Mouse (Mus musculus): ENCODE data around the gene AL607142.1.

Gene AL607142.1

GRCm38 (mm10) chr4:120064696-120065095 is at the start of gene AL607142.1:
Gene AL607142.1 (plus strand): TSS chr4:120064996.
- DNase-seq: no peak

- DNase-seq: peak; percentile 39
Observed at GRCm38 (mm10) chr4:120018426-120018825, 46.4 kb upstream of the AL607142.1 start.

- DNase-seq: no peak
Observed at GRCm38 (mm10) chr4:120022392-120022791, 42.4 kb upstream of the AL607142.1 start.

GRCm38 (mm10) chr4:120023221-120023840 is 41.5 kb upstream of the AL607142.1 start:
- DNase-seq: no peak

- peak; percentile 55 for DNase-seq
Observed at GRCm38 (mm10) chr4:120024071-120024470, 40.7 kb upstream of the AL607142.1 start.

- no peak for DNase-seq
Observed at GRCm38 (mm10) chr4:120027671-120028070, 37.1 kb upstream of the AL607142.1 start.

GRCm38 (mm10) chr4:120029937-120030336 is 34.9 kb upstream of the AL607142.1 start:
- DNase-seq: no peak

- peak; percentile 54 for DNase-seq
Observed at GRCm38 (mm10) chr4:120032320-120032983, 32.3 kb upstream of the AL607142.1 start.

GRCm38 (mm10) chr4:120032984-120033355 is 31.8 kb upstream of the AL607142.1 start:
- DNase-seq: peak; percentile 54

- no peak for DNase-seq
Observed at GRCm38 (mm10) chr4:120036294-120036693, 28.5 kb upstream of the AL607142.1 start.

GRCm38 (mm10) chr4:120037007-120037406 is 27.8 kb upstream of the AL607142.1 start:
- DNase-seq: no peak

GRCm38 (mm10) chr4:120041520-120041919 is 23.3 kb upstream of the AL607142.1 start:
- no peak for DNase-seq

- DNase-seq: no peak
Observed at GRCm38 (mm10) chr4:120042480-120042879, 22.3 kb upstream of the AL607142.1 start.

GRCm38 (mm10) chr4:120044612-120045011 is 20.2 kb upstream of the AL607142.1 start:
- DNase-seq: no peak

GRCm38 (mm10) chr4:120045131-120045537 is 19.7 kb upstream of the AL607142.1 start:
- DNase-seq: no peak

GRCm38 (mm10) chr4:120045871-120046270 is 18.9 kb upstream of the AL607142.1 start:
- no peak for DNase-seq

- DNase-seq: no peak
Observed at GRCm38 (mm10) chr4:120047060-120047459, 17.7 kb upstream of the AL607142.1 start.

GRCm38 (mm10) chr4:120048274-120048673 is 16.5 kb upstream of the AL607142.1 start:
- no peak for DNase-seq

GRCm38 (mm10) chr4:120049857-120050256 is 14.9 kb upstream of the AL607142.1 start:
- no peak for DNase-seq

GRCm38 (mm10) chr4:120052481-120052880 is 12.3 kb upstream of the AL607142.1 start:
- DNase-seq: no peak

GRCm38 (mm10) chr4:120053026-120054005 is 11.5 kb upstream of the AL607142.1 start:
- DNase-seq: no peak

- no peak for DNase-seq
Observed at GRCm38 (mm10) chr4:120054145-120054544, 10.7 kb upstream of the AL607142.1 start.

- DNase-seq: no peak
Observed at GRCm38 (mm10) chr4:120056451-120056850, 8.3 kb upstream of the AL607142.1 start.

Data from cerebellum, adult 9-10 months (tissue).